Mouse (Mus musculus) bone marrow macrophage, adult 2 months (primary cell): Measurements from ENCODE around the gene Nell1.

Experiments used
- CTCF ChIP-seq: IDR thresholded peaks from 2 replicates; pipeline ENCODE4 v1.5.1; 2012; ENCODE audit warnings: low read depth, mild to moderate bottlenecking, low read length, moderate library complexity
- POLR2A ChIP-seq: IDR thresholded peaks from 2 replicates; pipeline ENCODE4 v1.6.1; 2012; ENCODE audit warnings: mild to moderate bottlenecking, low read depth, low read length, borderline replicate concordance

- TF ChIP-seq POLR2A (no peak), CTCF (no peak)
These were observed 194.1 kb downstream of the Nell1 start for GRCm38 (mm10) chr7:50168778-50169177.
